Mouse (Mus musculus) lung, postnatal 4 days (tissue): ENCODE results near the gene Adcy1.

Source experiments
- DNase-seq, 2 experiments: peaks; one replicate each; pipeline ENCODE4 v3.0.0; 2021

Adcy1 gene

GRCm38 (mm10) chr11:7063001-7063584 lies at the start of gene Adcy1:
TSS of gene Adcy1 (plus strand) at chr11:7063489.
- no peak for DNase-seq

- no peak for DNase-seq
These were observed 46.4 kb upstream of the Adcy1 start for GRCm38 (mm10) chr11:7016907-7017306.

GRCm38 (mm10) chr11:7018078-7018477 lies 45.2 kb upstream of the Adcy1 start:
- DNase-seq: no peak

- DNase-seq: no peak
These were observed 44.2 kb upstream of the Adcy1 start for GRCm38 (mm10) chr11:7019006-7019525.

- DNase-seq: no peak
These were observed 30.2 kb upstream of the Adcy1 start for GRCm38 (mm10) chr11:7033063-7033462.

- no peak for DNase-seq
These were observed 23.6 kb upstream of the Adcy1 start for GRCm38 (mm10) chr11:7039722-7040121.

- no peak for DNase-seq
These were observed 22.5 kb upstream of the Adcy1 start for GRCm38 (mm10) chr11:7040801-7041200.

- DNase-seq: no peak
These were observed 16.1 kb upstream of the Adcy1 start for GRCm38 (mm10) chr11:7047176-7047575.

- no peak for DNase-seq
These were observed 15.7 kb upstream of the Adcy1 start for GRCm38 (mm10) chr11:7047584-7047983.

GRCm38 (mm10) chr11:7053710-7054109 lies 9.6 kb upstream of the Adcy1 start:
- DNase-seq: no peak

- DNase-seq: no peak
These were observed 8.5 kb upstream of the Adcy1 start for GRCm38 (mm10) chr11:7054662-7055265.

GRCm38 (mm10) chr11:7055455-7056017 lies 7.8 kb upstream of the Adcy1 start:
- no peak for DNase-seq

GRCm38 (mm10) chr11:7056121-7056520 lies 7.2 kb upstream of the Adcy1 start:
- no peak for DNase-seq

GRCm38 (mm10) chr11:7057781-7058180 lies 5.5 kb upstream of the Adcy1 start:
- no peak for DNase-seq

- no peak for DNase-seq
These were observed 1.3 kb upstream of the Adcy1 start for GRCm38 (mm10) chr11:7061961-7062360.

- DNase-seq: no peak
These were observed 723 bp upstream of the Adcy1 start for GRCm38 (mm10) chr11:7062566-7062965.

GRCm38 (mm10) chr11:7063681-7064267 lies 485 bp downstream of the Adcy1 start:
- peak; percentile 13 to 41 for DNase-seq

- no peak for DNase-seq
These were observed 1.3 kb downstream of the Adcy1 start for GRCm38 (mm10) chr11:7064484-7065185.

GRCm38 (mm10) chr11:7065388-7065787 lies 2.1 kb downstream of the Adcy1 start:
- no peak for DNase-seq

GRCm38 (mm10) chr11:7065876-7066275 lies 2.6 kb downstream of the Adcy1 start:
- DNase-seq: no peak

GRCm38 (mm10) chr11:7067263-7067662 lies 4.0 kb downstream of the Adcy1 start:
- DNase-seq: no peak

GRCm38 (mm10) chr11:7068479-7069235 lies 5.4 kb downstream of the Adcy1 start:
- DNase-seq: no peak

- DNase-seq: no peak
These were observed 6.5 kb downstream of the Adcy1 start for GRCm38 (mm10) chr11:7069762-7070161.
